Mouse (Mus musculus) ES-Bruce4 (cell line): ENCODE measurements around the gene Rnf169.

Experiments used
- EP300 ChIP-seq: IDR thresholded peaks from 2 replicates; pipeline ENCODE4 v1.6.1; 2011; ENCODE audit warnings: low read depth, low read length; ENCODE audit not compliant: insufficient read depth
- POLR2A ChIP-seq: IDR thresholded peaks from one replicate; pipeline ENCODE4 v1.8.1; 2011; ENCODE audit warnings: low read length; ENCODE audit not compliant: insufficient read depth

GRCm38 (mm10) chr7:99975819-99976575, 4.3 kb downstream of the Rnf169 start:
- TF ChIP-seq POLR2A (no peak), EP300 (no peak)
